Mouse (Mus musculus) liver, postnatal 0 days (tissue): Measurements from ENCODE around the gene Tnik. TPM values are rescaled to one million over a fixed set of nuclear protein-coding genes. Genes with fewer than 3 reads are reported as not detected.

Source experiments
- ATAC-seq: fragments of 200-750 bp; cut with Nextera tagmentation; 2 replicates; pipeline ENCODE4 v1.8.0; 2017; ENCODE audit warnings: mild to moderate bottlenecking, moderate library complexity
- DNase-seq: peaks from one replicate; pipeline ENCODE4 v3.0.0-alpha.2; 2016
- H3K27ac ChIP-seq: fragments of 300-500 bp; sonication (generic); 2 replicates; pipeline ENCODE4 v1.5.1; 2014; ENCODE audit warnings: antibody characterized with exemption, moderate library complexity, mild to moderate bottlenecking, low read depth
- H3K27me3 ChIP-seq: fragments of 300-500 bp; sonication (generic); 2 replicates; pipeline ENCODE4 v1.6.1; 2014; ENCODE audit warnings: low read length, control low read depth, mixed read lengths; ENCODE audit not compliant: insufficient read depth
- H3K36me3 ChIP-seq: fragments of 300-500 bp; sonication (generic); replicated peaks from 2 replicates; pipeline ENCODE4 v1.6.1; 2014; ENCODE audit warnings: mild to moderate bottlenecking, control low read depth, low read length, moderate library complexity, mixed read lengths; ENCODE audit not compliant: insufficient read depth
- H3K4me1 ChIP-seq: fragments of 300-500 bp; sonication (generic); 2 replicates; pipeline ENCODE4 v1.6.1; 2014; ENCODE audit warnings: antibody characterized with exemption, mild to moderate bottlenecking, control low read depth; ENCODE audit not compliant: insufficient read depth
- H3K4me2 ChIP-seq: fragments of 300-500 bp; sonication (generic); 2 replicates; pipeline ENCODE4 v1.6.1; 2014; ENCODE audit warnings: low read depth, mild to moderate bottlenecking, low read length, moderate library complexity, mixed read lengths
- H3K4me3 ChIP-seq: fragments of 300-500 bp; sonication (generic); 2 replicates; pipeline ENCODE4 v1.5.1; 2014; ENCODE audit warnings: low read depth, low read length
- H3K9ac ChIP-seq: fragments of 300-500 bp; sonication (generic); replicated peaks from 2 replicates; pipeline ENCODE4 v1.6.1; 2014; ENCODE audit warnings: mild to moderate bottlenecking, moderate library complexity
- H3K9me3 ChIP-seq: fragments of 300-500 bp; sonication (generic); 2 replicates; pipeline ENCODE4 v1.6.1; 2016; ENCODE audit warnings: mild to moderate bottlenecking, control low read depth, low read length, mixed read lengths
- CTCF ChIP-seq: sonication (generic); IDR thresholded peaks from 2 replicates; pipeline ENCODE4 v1.5.1; 2016; ENCODE audit warnings: antibody characterized with exemption, low read depth
- EP300 ChIP-seq: IDR thresholded peaks from 2 replicates; pipeline ENCODE4 v1.6.1; 2016; ENCODE audit warnings: antibody characterized with exemption, low read depth, mild to moderate bottlenecking
- WGBS: fragments of 180-500 bp; shearing (Covaris S2); extraction: QIAGEN DNeasy Blood & Tissue Kit; methylation state at CpG from one replicate; pipeline ENCODE4 v1.1.7; 2014; ENCODE audit not compliant: insufficient replicate concordance; 5-methylcytosine and 5-hydroxymethylcytosine counted together
- polyA plus RNA-seq: library from polyadenylated mRNA; unstranded; fragments of >200 nt; fragmentation: Nextera tagmentation; extraction: Ambion mirVana; gene quantifications from 2 replicates; pipeline ENCODE4 v1.2.1, GENCODE M21; 2015

Tnik gene
- polyA plus RNA-seq, 1 experiment from 2014 or later: 1.0 TPM

GRCm38 (mm10) chr3:28348746-28349145, 85.7 kb downstream of the Tnik start:
- Histone ChIP-seq H3K4me2 (no peak overlapping the region), H3K4me3 (no peak overlapping the region), H3K36me3 (no peaks in the 10 kb centered on the region), H3K4me1 (no peaks in the 10 kb centered on the region), H3K27ac (no peak overlapping the region), H3K27me3 (no peaks in the 10 kb centered on the region), H3K9me3 (no peaks in the 10 kb centered on the region), H3K9ac (no peak overlapping the region)
- WGBS: 87% methylated on average over 1 of the region's 1 CpGs
- TF ChIP-seq CTCF (no peak), EP300 (no peak)
- ATAC-seq (no peak), DNase-seq (no peak)

GRCm38 (mm10) chr3:28350147-28350801, 87.3 kb downstream of the Tnik start:
- H3K36me3 ChIP-seq: no peaks in the 10 kb centered on the region
- TF ChIP-seq CTCF (no peak), EP300 (no peak)
- H3K4me1 ChIP-seq: no peaks in the 10 kb centered on the region
- H3K27me3 ChIP-seq: no peaks in the 10 kb centered on the region
- H3K4me2 ChIP-seq: no peak overlapping the region
- H3K4me3 ChIP-seq: no peak overlapping the region
- 65% methylated on average over 10 of the region's 10 CpGs for WGBS
- no peak overlapping the region for H3K9ac ChIP-seq
- no peak overlapping the region for H3K27ac ChIP-seq
- H3K9me3 ChIP-seq: no peaks in the 10 kb centered on the region
- DNase-seq (no peak), ATAC-seq (no peak)

GRCm38 (mm10) chr3:28358391-28358790, 95.4 kb downstream of the Tnik start:
- Histone ChIP-seq H3K4me2 (no peak overlapping the region), H3K4me3 (no peak overlapping the region), H3K36me3 (no peaks in the 10 kb centered on the region), H3K9ac (no peak overlapping the region), H3K27ac (no peak overlapping the region), H3K4me1 (no peaks in the 10 kb centered on the region), H3K27me3 (no peaks in the 10 kb centered on the region), H3K9me3 (no peaks in the 10 kb centered on the region)
- ATAC-seq: no peak
- no peak for DNase-seq
- TF ChIP-seq CTCF (no peak), EP300 (no peak)
- 59% methylated on average over 2 of the region's 2 CpGs for WGBS

- ATAC-seq: no peak
- Histone ChIP-seq H3K27me3 (no peaks in the 10 kb centered on the region), H3K36me3 (no peaks in the 10 kb centered on the region), H3K9me3 (no peaks in the 10 kb centered on the region), H3K4me2 (no peak overlapping the region), H3K4me3 (no peak overlapping the region), H3K27ac (no peak overlapping the region), H3K4me1 (no peaks in the 10 kb centered on the region), H3K9ac (no peak overlapping the region)
- DNase-seq: no peak
- WGBS: 56% methylated on average over 6 of the region's 6 CpGs
- no peak for TF ChIP-seq EP300
- TF ChIP-seq CTCF: no peak
Measured at GRCm38 (mm10) chr3:28359138-28359537, 96.1 kb downstream of the Tnik start.

- TF ChIP-seq CTCF: no peak
- ATAC-seq (no peak), DNase-seq (no peak)
- Histone ChIP-seq H3K9me3 (no peaks in the 10 kb centered on the region), H3K4me1 (no peaks in the 10 kb centered on the region), H3K9ac (no peak overlapping the region), H3K36me3 (no peaks in the 10 kb centered on the region), H3K27me3 (no peaks in the 10 kb centered on the region), H3K4me3 (no peak overlapping the region), H3K4me2 (no peak overlapping the region), H3K27ac (no peak overlapping the region)
- 87% methylated on average over 6 of the region's 6 CpGs for WGBS
Measured at GRCm38 (mm10) chr3:28361056-28361455, 98.0 kb downstream of the Tnik start.

- no peak for TF ChIP-seq CTCF
- TF ChIP-seq EP300: no peak
- Histone ChIP-seq H3K9ac (no peak overlapping the region), H3K9me3 (no peaks in the 10 kb centered on the region), H3K36me3 (no peaks in the 10 kb centered on the region), H3K27ac (no peak overlapping the region), H3K4me1 (no peaks in the 10 kb centered on the region), H3K4me3 (no peak overlapping the region), H3K27me3 (no peaks in the 10 kb centered on the region), H3K4me2 (no peak overlapping the region)
- ATAC-seq (no peak), DNase-seq (no peak)
- WGBS: 72% methylated on average over 5 of the region's 5 CpGs
Measured at GRCm38 (mm10) chr3:28363441-28364125, 100.6 kb downstream of the Tnik start.
